Mouse (Mus musculus): Measurements from ENCODE around the gene Hebp1.

DNA sequence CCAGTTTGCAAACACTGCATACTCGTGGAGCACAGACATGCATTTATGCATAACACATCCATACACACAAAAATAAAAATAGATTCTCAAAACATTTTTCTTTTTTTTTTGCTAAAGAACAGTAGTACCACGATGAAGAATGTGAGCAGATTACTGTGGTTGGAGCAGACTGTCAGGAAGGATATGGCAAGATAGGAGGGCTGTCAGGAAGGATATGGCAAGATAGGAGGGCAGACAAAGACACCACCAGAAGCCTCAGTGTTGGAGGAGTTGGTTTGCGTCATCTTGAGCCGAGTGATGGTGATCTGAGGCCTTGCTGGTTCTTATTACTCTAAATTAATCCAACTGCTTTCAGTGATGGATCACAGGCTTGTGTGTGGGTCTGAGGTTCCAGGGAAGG is 35.0 kb downstream of the Hebp1 start:
- TF ChIP-seq CTCF (IDR thresholded peaks at IDR 0.05; ENCODE audit: insufficient read depth, low read depth, low read length): no peak
- TF ChIP-seq POLR2A (IDR thresholded peaks at IDR 0.05; ENCODE audit: insufficient read depth, low read depth, low read length): no peak
